ENCODE assay signal across 8 mouse cellular contexts in the genomic region with DNA sequence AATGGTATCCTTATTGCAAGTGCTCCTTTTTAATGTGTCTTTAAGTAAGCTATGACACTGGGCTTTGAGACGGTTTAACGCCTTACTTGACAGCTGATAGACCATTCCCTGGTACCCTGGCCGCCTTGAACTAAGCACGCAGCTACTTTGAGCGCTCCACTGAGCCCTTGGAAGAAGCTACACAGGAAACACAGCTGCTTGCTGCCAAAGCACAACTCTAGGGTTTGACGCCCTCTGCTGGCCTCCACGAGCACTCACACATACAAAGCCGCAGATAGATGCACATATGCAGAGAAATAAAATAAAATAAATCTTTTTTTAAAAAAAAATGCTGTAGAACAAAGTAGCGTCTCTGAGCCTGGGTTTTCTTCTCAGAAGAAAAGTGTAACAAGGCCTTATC. TPM values are rescaled to one million over a fixed set of nuclear protein-coding genes. Genes with fewer than 3 reads are reported as not detected.
A peak's percentile ranks its signal among the peaks of the same experiment; 100 is the strongest.
DNase-seq lines count a peak whose midpoint lies in the region; ATAC-seq lines count a peak whose summit lies in the region.

No protein-coding gene starts in this region.

- WGBS in hindbrain, embryonic 14.5 days, result 17% methylated on average over 9 of the region's 9 CpGs
- 15% methylated on average over 9 of the region's 9 CpGs for WGBS in midbrain, embryonic 16.5 days

- H3K36me3 ChIP-seq in hindbrain, embryonic 14.5 days (replicated peaks; ENCODE audit: control insufficient read depth, insufficient read depth), result no peaks in the 10 kb centered on the region
- no peaks in the 10 kb centered on the region for H3K36me3 ChIP-seq in midbrain, embryonic 16.5 days (ENCODE audit: control insufficient read depth, insufficient read depth, low read length)

- H3K4me3 ChIP-seq in hindbrain, embryonic 14.5 days (replicated peaks; ENCODE audit: low read length), result peak overlapping the region; percentile 23
- peak overlapping the region; percentile 32 for H3K4me3 ChIP-seq in midbrain, embryonic 16.5 days (ENCODE audit: low read depth, low read length)

- no peaks in the 10 kb centered on the region; the same call in 1 of the 2 replicates for H3K4me1 ChIP-seq in hindbrain, embryonic 14.5 days (replicated peaks; ENCODE audit: control insufficient read depth, insufficient read depth, low read length)
- H3K4me1 ChIP-seq in midbrain, embryonic 16.5 days (ENCODE audit: control insufficient read depth, insufficient read depth, low read length), result peaks cover 3% of the 10 kb centered on the region; the same call in 1 of the 2 replicates

- DNase-seq in CD4-positive, CD25-positive, alpha-beta regulatory T cell, adult 2 months (ENCODE audit: low read depth, low spot score), result peak; percentile 37
- peak; percentile 69 for DNase-seq in right cerebral cortex, postnatal 4 days
- no peak for DNase-seq in right cerebral cortex, postnatal 25 days
- DNase-seq in hindbrain, embryonic 14.5 days (ENCODE audit: low spot score), result peak; percentile 74
- DNase-seq in urinary bladder, postnatal 36 days (ENCODE audit: low spot score in 2 of 2), result no peak
- DNase-seq in ovary, postnatal 36 days (ENCODE audit: low spot score), result no peak

- peak overlapping the region; percentile 26; the same call in 1 of the 2 replicates for H3K9ac ChIP-seq in hindbrain, embryonic 14.5 days
- H3K9ac ChIP-seq in midbrain, embryonic 16.5 days (ENCODE audit: low read depth, low read length), result peak overlapping the region; percentile 52; the same call in 1 of the 2 replicates

- H3K27me3 ChIP-seq in hindbrain, embryonic 14.5 days (ENCODE audit: control insufficient read depth, insufficient read depth, low read length), result no peaks in the 10 kb centered on the region
- H3K27me3 ChIP-seq in midbrain, embryonic 16.5 days (ENCODE audit: control insufficient read depth, insufficient read depth, low read depth, low read length), result no peaks in the 10 kb centered on the region

- no peaks in the 10 kb centered on the region for H3K9me3 ChIP-seq in hindbrain, embryonic 14.5 days (ENCODE audit: control insufficient read depth, low read length)
- H3K9me3 ChIP-seq in midbrain, embryonic 16.5 days (replicated peaks; ENCODE audit: control insufficient read depth, low read length, poor library complexity, severe bottlenecking), result no peaks in the 10 kb centered on the region

- peak overlapping the region; percentile 58 for H3K27ac ChIP-seq in hindbrain, embryonic 14.5 days
- H3K27ac ChIP-seq in midbrain, embryonic 16.5 days (ENCODE audit: low read length), result peak overlapping the region; percentile 59

- no peak for ATAC-seq in CD4-positive, CD25-positive, alpha-beta regulatory T cell, adult 4 months
- ATAC-seq in hindbrain, embryonic 14.5 days (ENCODE audit: low FRiP score), result 0 out of 2 replicates have a peak, but pooled peaks have one; percentile 46
- 0 out of 2 replicates have a peak, but pooled peaks have one; percentile 26 for ATAC-seq in midbrain, embryonic 16.5 days

- H3K4me2 ChIP-seq in hindbrain, embryonic 14.5 days (replicated peaks), result peak overlapping the region; percentile 45
- peak overlapping the region; percentile 55 for H3K4me2 ChIP-seq in midbrain, embryonic 16.5 days (ENCODE audit: low read length)

RNA-seq across cellular contexts. Expression of a gene that starts 4.0 kb away (rescaled TPM):
- polyA plus RNA-seq in CD4-positive, CD25-positive, alpha-beta regulatory T cell, adult 4 months (2017; shearing (Covaris generic)), result not detected
- 0.29 TPM in 2 replicates for polyA plus RNA-seq in hindbrain, embryonic 14.5 days (2014; fragmentation: Nextera tagmentation; extraction: Ambion mirVana)
- polyA plus RNA-seq in midbrain, embryonic 16.5 days (2015; fragmentation: Nextera tagmentation; extraction: Ambion mirVana), result 0.79 and 1.1 TPM in 2 replicates

RNA-seq across cellular contexts. Expression of a gene that starts 14.5 kb away (rescaled TPM):
- polyA plus RNA-seq in CD4-positive, CD25-positive, alpha-beta regulatory T cell, adult 4 months (2017; shearing (Covaris generic)), result not detected
- not detected in 2 replicates for polyA plus RNA-seq in hindbrain, embryonic 14.5 days (2014; fragmentation: Nextera tagmentation; extraction: Ambion mirVana)
- not detected in 2 replicates for polyA plus RNA-seq in midbrain, embryonic 16.5 days (2015; fragmentation: Nextera tagmentation; extraction: Ambion mirVana)

RNA-seq across cellular contexts. Expression of a gene that starts 18.5 kb away (rescaled TPM):
- polyA plus RNA-seq in CD4-positive, CD25-positive, alpha-beta regulatory T cell, adult 4 months (2017; shearing (Covaris generic)), result not detected
- not detected in 2 replicates for polyA plus RNA-seq in hindbrain, embryonic 14.5 days (2014; fragmentation: Nextera tagmentation; extraction: Ambion mirVana)
- not detected in 2 replicates for polyA plus RNA-seq in midbrain, embryonic 16.5 days (2015; fragmentation: Nextera tagmentation; extraction: Ambion mirVana)

RNA-seq across cellular contexts. Expression of a gene that starts 54.5 kb away (rescaled TPM):
- polyA plus RNA-seq in CD4-positive, CD25-positive, alpha-beta regulatory T cell, adult 4 months (2017; shearing (Covaris generic)), result under 1 TPM in 1 of 2 experiments, not detected in 1; 0.62 TPM
- 2.8 and 3.3 TPM in 2 replicates for polyA plus RNA-seq in hindbrain, embryonic 14.5 days (2014; fragmentation: Nextera tagmentation; extraction: Ambion mirVana)
- polyA plus RNA-seq in midbrain, embryonic 16.5 days (2015; fragmentation: Nextera tagmentation; extraction: Ambion mirVana), result 2.3 and 2.4 TPM in 2 replicates

Comparison
In these comparisons a context has a peak if more than half of its experiments do, and no peak if none do; other contexts are left out.
1. DNase-seq: peak in CD4-positive, CD25-positive, alpha-beta regulatory T cell, adult 2 months (single experiment), right cerebral cortex, postnatal 4 days (single experiment) and hindbrain, embryonic 14.5 days (single experiment); none in right cerebral cortex, postnatal 25 days (single experiment), urinary bladder, postnatal 36 days (0 of 2) and ovary, postnatal 36 days (single experiment).